Mouse (Mus musculus) stomach, postnatal 0 days (tissue): ENCODE data around the gene Acin1.

Experiments
- CTCF ChIP-seq: IDR thresholded peaks from 2 replicates; pipeline ENCODE4 v1.5.1; 2016; ENCODE audit warnings: antibody characterized with exemption, low read depth, mild to moderate bottlenecking, moderate library complexity
- EP300 ChIP-seq: optimal IDR thresholded peaks from 2 replicates; pipeline ENCODE3; 2016; ENCODE audit warnings: antibody characterized with exemption

DNA sequence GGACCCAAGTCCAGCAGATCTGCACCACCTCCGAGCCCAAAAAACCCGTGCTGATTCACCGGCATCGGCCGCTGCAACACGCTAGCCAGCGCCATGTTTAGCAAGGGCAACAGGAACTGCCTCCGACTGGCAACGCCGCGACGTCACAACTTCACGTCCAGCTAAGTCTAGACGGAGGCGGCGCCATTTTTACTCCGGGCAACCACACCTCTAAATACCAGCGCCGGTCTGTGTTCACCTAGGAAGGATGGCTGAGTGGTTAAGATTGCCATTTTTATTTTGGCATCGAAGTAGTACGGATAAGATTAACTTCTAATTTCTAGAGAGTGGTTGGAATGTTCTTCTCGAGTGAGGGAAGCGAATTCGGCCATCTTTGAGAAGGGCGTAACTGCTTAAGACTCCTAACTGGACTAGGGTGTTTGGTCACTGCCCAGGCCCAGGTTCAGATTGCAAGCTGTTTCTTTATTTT is 68.8 kb downstream of the Acin1 start, which contains the start of gene Psmb5:
- no peak for TF ChIP-seq CTCF
- no peak for TF ChIP-seq EP300
